Mouse (Mus musculus) heart, postnatal 10 days (tissue): ENCODE data around the gene Cdc42ep1. TPM values are rescaled to one million over a fixed set of nuclear protein-coding genes. Genes with fewer than 3 reads are reported as not detected.

Experiments used
- microRNA-seq, 2 experiments: library from miRNA; unstranded; fragments of <30 nt; microRNA quantifications; one replicate each; pipeline ENCODE4 v1.2.0; 2022
- total RNA-seq, 2 experiments: library from RNA; stranded (reverse); gene quantifications; 2 replicates each; pipeline ENCODE4 v1.2.3; 2021

Gene Cdc42ep1
- total RNA-seq, 2 experiments from 2014 or later = 63.9 to 68.5 TPM

Small RNAs within 50 kb of the gene (microRNA-seq; reads per million reads assigned to microRNA genes)
- 0 reads per million in 2 experiments for gene Mir6955

Other genes starting within 250 kb of the Cdc42ep1 start
- gene Cyth4, start 245.6 kb upstream of the Cdc42ep1 start, total RNA-seq = 1 to 10 TPM; 4.8 to 6.9 TPM
- 1 to 10 TPM; 1.2 TPM for gene Elfn2, start 123.9 kb upstream of the Cdc42ep1 start, total RNA-seq
- 10 to 100 TPM; 19.3 to 24.0 TPM for gene Mfng, start 69.1 kb upstream of the Cdc42ep1 start, total RNA-seq
- gene Card10, start 39.6 kb upstream of the Cdc42ep1 start, total RNA-seq = 10 to 100 TPM; 18.8 to 20.4 TPM
- gene Lgals2, start 12.9 kb downstream of the Cdc42ep1 start, total RNA-seq = under 1 TPM in 1 of 2 experiments, not detected in 1; 0.64 TPM
- 10 to 100 TPM; 40.4 to 45.2 TPM for gene Gga1, start 34.6 kb downstream of the Cdc42ep1 start, total RNA-seq
- gene Gm49510, start 57.0 kb downstream of the Cdc42ep1 start, total RNA-seq = not detected
- gene Sh3bp1, start 57.1 kb downstream of the Cdc42ep1 start, total RNA-seq = 1 to 10 TPM; 6.3 to 8.2 TPM
- 1 to 10 TPM; 2.8 to 3.2 TPM for gene Pdxp, start 71.3 kb downstream of the Cdc42ep1 start, total RNA-seq
- 100 to 1,000 TPM; 372 to 385 TPM for gene Lgals1, start 84.1 kb downstream of the Cdc42ep1 start, total RNA-seq
- gene Nol12, start 92.3 kb downstream of the Cdc42ep1 start, total RNA-seq = 10 to 100 TPM; 17.8 to 18.9 TPM
- 10 to 100 TPM; 49.2 to 58.0 TPM for gene Triobp, start 105.1 kb downstream of the Cdc42ep1 start, total RNA-seq
- gene H1f0, start 185.8 kb downstream of the Cdc42ep1 start, total RNA-seq = 100 to 1,000 TPM; 208 to 227 TPM
- gene Galr3, start 199.3 kb downstream of the Cdc42ep1 start, total RNA-seq = not detected
- 10 to 100 TPM in 1 of 2 experiments, 1 to 10 TPM in 1; 9.1 to 10.7 TPM for gene Ankrd54, start 220.3 kb downstream of the Cdc42ep1 start, total RNA-seq
- gene Eif3l, start 232.6 kb downstream of the Cdc42ep1 start, total RNA-seq = 10 to 100 TPM; 94.5 to 95.7 TPM